Mouse (Mus musculus) lung, adult 2 months (tissue): ENCODE measurements around the gene Napb.

Experiments
- CTCF ChIP-seq: fragments of 200-500 bp; IDR thresholded peaks from 2 replicates; pipeline ENCODE4 v1.5.1; 2011; ENCODE audit warnings: mild to moderate bottlenecking, low read length, control low read depth; ENCODE audit not compliant: insufficient read depth
- POLR2A ChIP-seq: fragments of 200-500 bp; IDR thresholded peaks from 2 replicates; pipeline ENCODE4 v1.6.1; 2011; ENCODE audit warnings: low read depth, mild to moderate bottlenecking, control low read depth, low read length, borderline replicate concordance; ENCODE audit errors: extremely low read depth

- TF ChIP-seq POLR2A (peak; percentile 70; the same call in 1 of the 2 replicates), CTCF (no peak)
These were observed 52.9 kb downstream of the Napb start for GRCm38 (mm10) chr2:148679346-148679745.
